Mouse (Mus musculus) brain, embryonic 14.5 days (tissue): ENCODE measurements around the gene Kcnd3. TPM values are rescaled to one million over a fixed set of nuclear protein-coding genes. Genes with fewer than 3 reads are reported as not detected.

Source experiments
- DNase-seq: peaks from one replicate; pipeline ENCODE4 v3.0.0-alpha.2; 2011; ENCODE audit warnings: low read depth
- CTCF ChIP-seq: fragments of 200-500 bp; IDR thresholded peaks from 2 replicates; pipeline ENCODE4 v1.5.1; 2012; ENCODE audit warnings: inconsistent platforms, mild to moderate bottlenecking, moderate library complexity, borderline replicate concordance; ENCODE audit not compliant: insufficient read depth, insufficient read length; ENCODE audit errors: extremely low read depth
- POLR2A ChIP-seq: fragments of 200-500 bp; IDR thresholded peaks from 2 replicates; pipeline ENCODE4 v1.6.1; 2012; ENCODE audit warnings: mild to moderate bottlenecking, inconsistent platforms, borderline replicate concordance; ENCODE audit not compliant: poor library complexity, insufficient read depth, insufficient read length, severe bottlenecking; ENCODE audit errors: extremely low read depth
- polyA plus RNA-seq: library from polyadenylated mRNA; depleted of rRNA; stranded (reverse); fragments of >200 nt; gene quantifications from 2 replicates; pipeline ENCODE4 v1.2.3, GENCODE M21; 2012

The Kcnd3 gene
- polyA plus RNA-seq, 1 experiment: 32.0 TPM

DNA sequence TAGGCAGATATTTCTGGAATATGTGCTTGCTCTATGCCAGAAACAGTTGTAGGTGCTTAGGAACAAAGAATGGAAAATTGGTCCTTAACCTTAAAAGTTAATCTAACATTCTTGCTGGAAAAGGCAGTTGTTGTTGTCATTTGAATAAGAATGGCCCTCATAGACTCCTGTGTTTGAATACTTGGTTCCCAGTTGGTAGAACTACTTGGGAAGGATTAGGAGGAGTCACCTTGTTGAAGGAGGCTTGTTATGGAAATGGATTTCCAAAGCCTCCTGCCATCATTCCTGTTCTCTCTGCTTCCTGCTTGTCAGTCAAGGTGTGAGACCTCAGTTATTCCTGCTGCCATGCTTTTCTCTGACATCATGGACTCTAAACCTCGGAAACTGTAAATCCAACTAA is 33.7 kb upstream of the Kcnd3 start:
- no peak for TF ChIP-seq POLR2A
- no peak for TF ChIP-seq CTCF
- DNase-seq: no peak

DNA sequence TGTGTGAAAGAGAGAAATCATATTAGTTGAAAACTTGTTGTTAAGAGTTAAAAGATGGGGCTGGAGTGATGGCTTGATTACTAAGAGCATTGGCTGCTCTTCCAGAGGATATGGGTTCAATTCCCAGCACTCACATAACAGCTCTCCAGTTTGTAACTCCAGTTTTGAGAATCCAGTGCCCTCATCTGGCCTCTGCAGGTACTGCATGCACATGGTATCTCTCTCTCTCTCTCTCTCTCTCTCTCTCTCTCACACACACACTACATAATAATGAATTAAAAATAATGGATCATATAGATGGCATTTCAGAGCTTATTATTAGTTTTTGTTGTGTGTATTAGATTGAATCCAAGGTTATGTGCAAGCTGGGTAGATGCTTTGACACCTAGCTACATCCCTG is 29.7 kb upstream of the Kcnd3 start:
- no peak for TF ChIP-seq POLR2A
- peak; percentile 34; the same call in 1 of the 2 replicates for TF ChIP-seq CTCF
- no peak for DNase-seq

DNA sequence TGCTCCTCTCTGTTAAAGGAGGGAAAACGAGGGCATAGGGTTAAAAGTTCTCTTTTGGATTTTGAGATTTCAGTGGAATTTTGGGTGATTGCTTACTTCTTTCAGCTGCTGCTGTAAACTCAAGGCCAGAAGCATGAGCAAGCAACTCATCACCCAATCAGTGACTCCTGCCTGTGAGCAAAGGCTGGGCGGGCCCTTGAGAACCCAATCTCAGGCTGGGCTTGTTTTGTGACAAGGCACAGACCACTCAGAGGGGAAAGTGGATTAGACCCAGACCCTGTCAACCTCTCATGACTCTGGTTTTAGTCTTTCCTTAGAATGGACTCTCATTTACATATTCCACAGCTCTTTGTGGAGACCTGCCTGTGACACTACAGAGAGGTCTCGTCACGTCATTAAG is 28.7 kb upstream of the Kcnd3 start:
- no peak for TF ChIP-seq CTCF
- no peak for TF ChIP-seq POLR2A

DNA sequence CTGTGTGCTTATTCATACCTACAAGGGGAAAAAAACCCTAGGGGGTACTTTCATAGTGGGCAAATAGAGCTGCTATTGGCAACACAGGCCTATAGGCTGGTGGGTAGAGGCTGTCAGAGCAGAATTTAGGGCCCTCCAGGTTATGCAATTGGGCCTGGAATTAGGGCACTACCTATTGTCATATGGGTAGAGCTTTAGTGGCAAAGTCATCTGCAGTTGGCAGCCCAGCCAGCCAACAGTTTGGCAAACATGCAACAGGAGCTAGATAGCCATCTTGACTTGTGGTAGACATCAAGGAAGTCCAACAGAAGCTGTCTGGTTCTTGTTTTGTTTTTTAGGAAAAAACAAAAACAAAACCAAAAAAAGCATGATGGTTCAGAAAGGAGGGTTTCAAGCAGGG is 23.5 kb upstream of the Kcnd3 start:
- TF ChIP-seq CTCF: no peak
- TF ChIP-seq POLR2A: no peak
- no peak for DNase-seq

More for the DNA sequence above, 28.7 kb upstream of the Kcnd3 start:
- no peak for DNase-seq

DNA sequence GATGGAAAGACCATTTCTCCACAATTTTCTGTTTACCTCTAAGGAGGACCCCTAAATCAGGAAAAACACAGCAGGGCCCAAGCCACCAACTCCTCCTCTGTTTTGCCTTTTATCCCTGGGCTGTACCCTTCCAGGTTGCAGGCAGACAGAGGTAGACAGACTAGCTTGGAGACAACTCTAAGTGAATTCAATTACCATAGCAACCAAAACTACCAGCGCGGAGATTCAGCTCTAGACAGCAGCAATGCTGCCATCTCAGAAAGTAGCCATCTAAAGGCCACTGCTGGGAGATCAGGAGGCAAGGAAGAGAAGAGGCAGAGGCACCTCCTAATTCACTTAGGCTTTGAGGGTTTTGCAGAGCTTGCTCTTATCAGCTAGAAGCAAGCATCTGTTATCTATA is 15.7 kb upstream of the Kcnd3 start:
- no peak for TF ChIP-seq POLR2A
- no peak for TF ChIP-seq CTCF
- peak; percentile 63 for DNase-seq

DNA sequence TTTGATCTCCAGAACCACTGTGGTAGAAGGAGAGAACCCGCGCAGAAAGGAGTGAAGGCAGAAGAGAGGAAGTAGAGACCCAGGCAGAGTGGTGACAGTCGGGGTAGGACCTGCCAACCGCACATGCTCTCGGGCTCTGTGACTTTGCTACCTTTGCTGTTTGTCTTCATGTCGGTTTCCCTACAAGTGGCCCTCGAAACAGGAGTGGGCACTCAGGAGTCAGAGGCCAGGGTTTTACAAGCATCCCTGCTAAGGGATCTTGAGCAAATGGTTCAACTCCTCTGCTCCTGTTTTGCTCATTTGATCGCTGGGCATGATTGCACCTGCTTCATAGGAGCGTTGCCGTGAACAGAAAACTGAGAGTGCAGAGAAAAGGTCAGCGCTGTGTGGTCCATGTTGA is 15.2 kb upstream of the Kcnd3 start:
- DNase-seq: no peak
- TF ChIP-seq CTCF: no peak
- TF ChIP-seq POLR2A: no peak

DNA sequence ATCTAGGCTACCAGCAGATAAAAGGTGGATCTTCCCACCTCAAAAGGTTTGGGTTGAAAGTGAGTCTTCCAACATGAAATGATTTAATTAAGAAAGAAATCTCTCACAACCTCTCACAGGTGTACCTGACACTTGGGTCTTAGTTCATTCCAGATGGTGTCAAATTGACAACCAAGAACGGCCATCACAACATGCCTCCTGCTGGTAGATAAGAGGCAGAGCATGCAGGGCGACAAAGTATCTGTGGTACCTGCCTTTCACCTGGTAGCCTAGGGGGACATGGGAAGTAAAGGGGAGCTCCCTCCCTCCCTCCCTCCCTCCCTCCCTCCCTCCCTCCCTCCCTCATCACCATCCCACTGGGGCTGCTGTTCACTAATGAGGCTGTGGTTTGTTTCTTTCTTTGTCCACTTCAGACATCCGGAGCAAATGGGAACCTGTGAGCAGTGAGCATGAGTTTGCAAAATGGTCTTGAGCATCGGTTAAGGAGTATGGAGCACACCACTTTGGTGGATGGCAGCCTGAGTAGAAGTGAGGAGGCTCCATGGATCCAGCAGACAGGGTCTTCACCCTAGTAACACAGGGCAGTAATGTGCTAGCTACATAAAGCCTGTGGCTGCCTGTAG is 11.1 kb upstream of the Kcnd3 start:
- TF ChIP-seq POLR2A (no peak), CTCF (peak; percentile 19; the same call in 1 of the 2 replicates)
- no peak for DNase-seq

DNA sequence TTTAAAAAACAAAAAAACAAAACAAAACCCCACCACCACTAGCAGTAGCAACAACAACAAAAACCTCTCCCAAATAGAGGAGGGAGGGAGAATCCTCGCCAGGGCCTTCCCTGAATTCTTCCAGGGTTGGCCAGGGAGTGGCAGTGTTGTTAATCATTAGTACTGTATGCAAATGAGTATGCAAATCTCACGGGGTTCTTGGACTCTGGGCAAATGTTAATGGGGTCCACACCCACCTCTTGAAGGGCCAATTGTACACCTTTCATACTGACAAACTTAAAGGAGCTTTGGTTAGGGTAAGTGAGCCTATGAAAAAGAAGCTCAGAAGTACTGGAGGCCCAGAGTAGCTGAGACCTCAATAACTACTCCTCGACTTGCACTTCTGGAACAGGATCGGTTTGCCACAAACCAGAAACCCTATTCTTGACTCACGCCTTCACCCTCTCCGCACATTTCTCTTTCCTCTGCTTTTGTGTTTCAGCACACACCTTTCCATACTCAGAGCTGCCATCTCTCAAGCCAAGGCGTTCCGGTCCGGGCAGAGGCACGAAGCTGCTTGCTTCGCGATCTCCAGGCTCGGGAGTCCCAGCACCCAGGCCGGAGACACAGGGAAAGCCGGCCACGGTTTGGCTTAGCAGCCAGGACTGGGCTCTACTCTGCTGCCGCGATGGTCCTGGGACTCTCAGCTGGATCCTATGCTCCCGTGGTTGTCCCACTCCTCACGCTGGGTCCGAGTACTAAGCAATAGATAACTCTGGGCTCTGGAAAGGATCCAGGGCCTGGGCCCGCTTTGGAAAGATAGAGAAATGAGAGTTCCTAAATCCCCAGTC is 1.3 kb upstream of the Kcnd3 start:
- TF ChIP-seq CTCF (peak; percentile 67; the same call in 1 of the 2 replicates), POLR2A (no peak)

DNA sequence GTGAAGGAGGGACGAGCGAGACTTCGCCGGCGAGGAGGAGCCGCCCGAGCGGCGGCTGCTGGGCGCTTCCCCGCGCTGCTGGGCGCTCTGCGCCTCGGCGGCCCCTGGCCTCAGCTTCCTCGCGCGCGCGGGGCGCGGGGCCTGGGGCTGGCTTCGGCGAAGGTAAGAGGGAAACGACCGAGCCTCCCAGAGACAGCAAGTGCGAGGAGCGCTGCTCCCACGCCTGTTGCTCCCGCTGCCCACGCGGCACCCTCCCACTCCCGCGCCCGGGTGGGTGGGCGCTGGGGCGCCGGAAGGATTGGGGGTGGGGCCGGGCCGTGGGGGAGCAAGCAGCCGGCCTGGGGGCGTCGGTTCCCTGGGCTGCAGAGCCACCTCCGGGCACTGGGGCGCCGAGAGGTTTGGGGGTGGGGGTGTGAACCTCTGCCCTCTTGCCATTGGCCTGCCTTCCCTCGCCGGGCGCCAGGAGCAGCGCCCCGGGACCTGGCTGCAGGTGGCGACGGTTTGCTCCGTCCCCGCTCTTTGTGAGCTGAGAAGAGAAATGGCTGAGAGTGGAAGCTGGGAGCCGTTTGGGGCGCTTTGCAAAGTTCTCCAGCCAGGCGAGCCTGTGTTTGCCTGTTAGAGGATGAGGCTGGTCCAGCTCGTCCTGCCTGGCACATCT is 555 bp downstream of the Kcnd3 start:
- TF ChIP-seq POLR2A (peak; percentile 37; the same call in 1 of the 2 replicates), CTCF (no peak)
- DNase-seq: peak; percentile 64

More for the DNA sequence above, 1.3 kb upstream of the Kcnd3 start:
- peak; percentile 81 for DNase-seq

DNA sequence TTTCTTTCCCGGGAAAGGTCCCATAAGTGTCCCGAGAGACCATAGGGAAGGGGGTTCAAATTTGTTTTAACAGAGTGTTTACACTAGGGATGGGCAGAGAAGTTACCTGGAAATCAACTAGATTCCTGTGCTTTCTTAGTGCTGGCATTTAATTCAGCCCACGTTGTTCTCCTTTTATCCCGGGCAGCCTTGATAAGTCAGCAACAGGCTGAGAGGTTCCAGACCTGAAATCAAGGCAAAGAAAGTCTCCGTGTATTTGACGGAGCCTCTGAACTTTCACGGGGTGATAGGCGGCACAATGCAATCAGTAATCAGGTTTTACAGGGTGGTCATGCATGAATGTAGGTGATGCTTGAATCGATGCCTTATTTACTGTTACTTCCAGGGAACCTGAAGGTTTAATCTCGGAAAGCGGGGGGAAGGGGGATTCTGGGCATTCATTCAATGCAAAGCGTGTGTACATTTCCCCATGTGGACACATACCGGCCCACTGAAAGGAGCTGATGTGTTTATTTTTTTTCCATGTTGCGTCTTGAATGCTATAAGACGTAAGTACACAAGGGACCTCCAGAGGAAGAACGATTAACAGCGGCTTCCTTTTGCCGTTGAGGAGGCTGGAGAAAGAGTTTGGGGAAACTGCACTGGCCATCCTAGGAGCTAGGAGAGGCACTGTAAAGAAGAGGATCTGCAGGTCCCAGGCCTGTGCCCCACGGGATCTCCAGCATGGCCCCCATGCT is 1.3 kb downstream of the Kcnd3 start:
- TF ChIP-seq POLR2A: no peak
- TF ChIP-seq CTCF: no peak
- DNase-seq: peak; percentile 53

DNA sequence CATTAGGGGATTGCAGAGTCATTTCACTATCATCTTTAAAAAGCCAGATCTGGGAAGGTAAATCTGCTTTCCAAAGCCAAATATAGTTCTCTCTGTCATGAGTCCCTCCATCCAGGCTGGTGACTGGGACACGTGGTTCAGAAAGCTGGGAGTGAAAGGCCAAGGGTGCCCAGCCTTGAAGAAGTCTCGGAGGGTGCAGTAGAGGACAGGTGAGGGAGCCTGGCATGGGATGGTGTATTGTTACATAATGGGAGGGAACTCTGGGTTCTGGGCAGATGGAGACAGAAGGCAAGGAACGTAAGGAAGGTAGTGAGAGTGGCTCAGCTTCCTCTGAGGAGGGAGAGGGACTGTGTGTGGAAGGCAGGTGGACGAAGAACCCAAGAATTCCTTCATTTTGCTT is 5.5 kb downstream of the Kcnd3 start:
- TF ChIP-seq CTCF (no peak), POLR2A (no peak)
- DNase-seq: no peak

DNA sequence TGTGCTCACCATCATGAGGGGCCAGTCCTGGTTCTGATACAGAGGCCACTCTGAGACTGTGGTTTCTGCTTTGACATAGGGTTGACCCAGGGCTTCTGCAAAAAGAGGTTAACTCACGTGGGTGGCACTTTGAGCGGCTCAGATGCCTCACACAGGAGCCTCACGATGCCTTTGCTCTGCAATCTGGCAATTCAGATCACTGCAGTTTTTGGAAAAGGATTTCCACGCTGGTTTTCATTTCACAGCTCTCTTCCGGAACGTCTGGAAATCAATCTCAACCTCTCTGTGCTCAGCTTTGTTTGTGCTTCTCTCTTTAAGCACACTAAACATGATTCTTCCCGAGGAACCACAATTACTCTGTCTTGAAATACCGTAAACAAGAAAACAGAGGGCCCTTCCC is 14.4 kb downstream of the Kcnd3 start:
- no peak for DNase-seq
- TF ChIP-seq POLR2A (no peak), CTCF (no peak)
